ENCODE assay signal across 8 mouse cellular contexts in the genomic region with DNA sequence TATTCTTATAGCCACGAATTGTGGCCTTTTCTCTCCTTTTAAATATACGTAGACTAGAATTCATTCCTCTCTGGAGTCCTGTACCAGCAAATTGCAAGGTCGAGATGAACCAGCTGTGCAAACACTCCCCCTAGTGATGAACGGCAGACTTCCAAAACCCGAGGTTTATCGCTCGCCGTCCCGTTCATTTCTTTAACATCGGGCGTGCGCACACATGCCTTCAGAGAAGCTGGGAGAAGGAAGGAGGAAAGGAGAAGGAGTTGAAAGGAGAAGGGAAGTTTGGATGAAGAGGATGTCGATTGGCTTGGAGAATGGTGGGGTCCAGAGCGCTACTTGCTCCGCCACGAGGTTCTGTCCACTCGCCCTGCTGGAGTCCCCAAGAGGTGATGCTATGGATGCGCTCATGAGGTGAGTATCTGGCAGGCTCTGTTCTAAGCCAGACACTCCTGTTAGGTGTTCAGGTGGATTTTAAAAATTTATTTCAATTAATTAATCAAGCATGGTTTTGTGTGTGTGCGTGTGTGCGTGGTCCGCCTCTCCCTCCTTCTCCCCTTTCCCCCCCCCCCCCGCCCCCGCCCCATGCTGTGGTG. TPM values are rescaled to one million over a fixed set of nuclear protein-coding genes. Genes with fewer than 3 reads are reported as not detected.
DNase-seq lines count a peak whose midpoint lies in the region; ATAC-seq and TF ChIP-seq lines count a peak whose summit lies in the region.

No protein-coding gene starts in this region.

- TF ChIP-seq POLR2A in thymus, adult 2 months (IDR thresholded peaks at IDR 0.05; ENCODE audit: control insufficient read depth, extremely low read depth, insufficient read depth, low read length, poor library complexity): no peak

- H3K36me3 ChIP-seq in thymus, adult 2 months (ENCODE audit: control insufficient read depth, insufficient read depth, low read length): no peaks in the 10 kb centered on the region
- H3K36me3 ChIP-seq in heart, embryonic 11.5 days (ENCODE audit: control insufficient read depth, insufficient read depth, low read length): no peaks in the 10 kb centered on the region
- no peaks in the 10 kb centered on the region for H3K36me3 ChIP-seq in kidney, embryonic 14.5 days (ENCODE audit: control insufficient read depth, insufficient read depth, low read length)

- no peak overlapping the region for H3K4me3 ChIP-seq in thymus, adult 2 months (ENCODE audit: control insufficient read depth, insufficient read depth, low read length)
- peak overlapping the region; percentile 13; the same call in 1 of the 2 replicates for H3K4me3 ChIP-seq in heart, embryonic 11.5 days (ENCODE audit: low read depth, low read length)
- no peak overlapping the region; the same call in 1 of the 2 replicates for H3K4me3 ChIP-seq in kidney, embryonic 14.5 days (ENCODE audit: low read length)

- no peak overlapping the region for H3K27ac ChIP-seq in thymus, adult 2 months (ENCODE audit: control insufficient read depth, insufficient read depth, low read length)
- H3K27ac ChIP-seq in heart, embryonic 11.5 days (ENCODE audit: low read depth, low read length): no peak overlapping the region
- H3K27ac ChIP-seq in kidney, embryonic 14.5 days (ENCODE audit: low read depth, low read length): no peak overlapping the region

- 0 out of 2 replicates have a peak, but pooled peaks have one; percentile 17 for ATAC-seq in heart, embryonic 11.5 days (replicated peaks; ENCODE audit: insufficient number of reproducible peaks, low FRiP score, low TSS enrichment)
- 0 out of 2 replicates have a peak, but pooled peaks have one; percentile 47 for ATAC-seq in kidney, embryonic 14.5 days (ENCODE audit: low FRiP score, low TSS enrichment)

- no peaks in the 10 kb centered on the region for H3K9me3 ChIP-seq in heart, embryonic 11.5 days (replicated peaks; ENCODE audit: control insufficient read depth, low read length)
- H3K9me3 ChIP-seq in kidney, embryonic 14.5 days (ENCODE audit: control insufficient read depth, low read length): no peaks in the 10 kb centered on the region

- H3K4me2 ChIP-seq in heart, embryonic 11.5 days: peak overlapping the region; percentile 62
- H3K4me2 ChIP-seq in kidney, embryonic 14.5 days (replicated peaks; ENCODE audit: low read depth, low read length): peak overlapping the region; percentile 34

- no peak for TF ChIP-seq CTCF in thymus, adult 2 months (IDR thresholded peaks at IDR 0.05; ENCODE audit: borderline replicate concordance, control insufficient read depth, extremely low read depth, insufficient read depth, low read length, poor library complexity)

- no peaks in the 10 kb centered on the region for H3K27me3 ChIP-seq in thymus, adult 2 months (ENCODE audit: control insufficient read depth, insufficient read depth, low read length)
- peaks cover 16% of the 10 kb centered on the region for H3K27me3 ChIP-seq in heart, embryonic 11.5 days (ENCODE audit: control insufficient read depth, insufficient read depth, low read length)
- peaks cover 15% of the 10 kb centered on the region; the same call in 1 of the 2 replicates for H3K27me3 ChIP-seq in kidney, embryonic 14.5 days (ENCODE audit: control insufficient read depth, insufficient read depth, low read length)

- no peaks in the 10 kb centered on the region for H3K4me1 ChIP-seq in thymus, adult 2 months (replicated peaks; ENCODE audit: control insufficient read depth, insufficient read depth, low read length)
- no peaks in the 10 kb centered on the region; the same call in 1 of the 2 replicates for H3K4me1 ChIP-seq in heart, embryonic 11.5 days (ENCODE audit: control insufficient read depth, insufficient read depth, low read length)
- no peaks in the 10 kb centered on the region for H3K4me1 ChIP-seq in kidney, embryonic 14.5 days (ENCODE audit: control insufficient read depth, insufficient read depth, low read length)

- peak; percentile 47 for DNase-seq in thymus, adult 2 months
- DNase-seq in thymus, adult 18-20 months: no peak
- peak; percentile 87 for DNase-seq in embryo, embryonic 10.5 days (ENCODE audit: low spot score)
- peak; percentile 59 for DNase-seq in liver
- DNase-seq in naive thymus-derived CD4-positive, alpha-beta T cell, adult 2 months (ENCODE audit: low read depth): peak; percentile 45
- DNase-seq in thymus, postnatal 14 days: peak; percentile 59

- H3K9ac ChIP-seq in heart, embryonic 11.5 days (ENCODE audit: low read depth, low read length): 0 out of 2 replicates have a peak overlapping the region, but pooled peaks have one; percentile 35
- no peak overlapping the region for H3K9ac ChIP-seq in kidney, embryonic 14.5 days (ENCODE audit: low read depth, low read length)

- WGBS in thymus, adult 2 months: 18% methylated on average over 21 of the region's 23 CpGs
- 12% methylated on average over 21 of the region's 23 CpGs for WGBS in heart, embryonic 11.5 days (ENCODE audit: insufficient replicate concordance)
- 8% methylated on average over 21 of the region's 23 CpGs for WGBS in kidney, embryonic 14.5 days

RNA-seq across cellular contexts. Expression of a gene that starts 6.9 kb away (rescaled TPM):
- polyA plus RNA-seq in thymus, adult 2 months (2012; rRNA removed): 0.09 and 0.22 TPM in 2 replicates
- polyA plus RNA-seq in heart, embryonic 11.5 days (2014; fragmentation: Nextera tagmentation; extraction: Ambion mirVana): 0.54 and 0.59 TPM in 2 replicates
- polyA plus RNA-seq in kidney, embryonic 14.5 days (2014; fragmentation: Nextera tagmentation; extraction: Ambion mirVana): 2.0 and 3.8 TPM in 2 replicates

RNA-seq across cellular contexts. Expression of a gene that starts 8.0 kb away (rescaled TPM):
- polyA plus RNA-seq in thymus, adult 2 months (2012; rRNA removed): 10.7 and 13.8 TPM in 2 replicates
- 103 and 150 TPM in 2 replicates for polyA plus RNA-seq in heart, embryonic 11.5 days (2014; fragmentation: Nextera tagmentation; extraction: Ambion mirVana)
- polyA plus RNA-seq in kidney, embryonic 14.5 days (2014; fragmentation: Nextera tagmentation; extraction: Ambion mirVana): 14.7 and 23.0 TPM in 2 replicates

Comparison
In these comparisons a context has a peak if more than half of its experiments do, and no peak if none do; other contexts are left out.
1. DNase-seq: peak in thymus, adult 2 months (single experiment), embryo, embryonic 10.5 days (single experiment), liver (single experiment), naive thymus-derived CD4-positive, alpha-beta T cell, adult 2 months (single experiment) and thymus, postnatal 14 days (single experiment); none in thymus, adult 18-20 months (0 of 2).